1 mouse cellular context compared by ENCODE assay signal in the genomic region with DNA sequence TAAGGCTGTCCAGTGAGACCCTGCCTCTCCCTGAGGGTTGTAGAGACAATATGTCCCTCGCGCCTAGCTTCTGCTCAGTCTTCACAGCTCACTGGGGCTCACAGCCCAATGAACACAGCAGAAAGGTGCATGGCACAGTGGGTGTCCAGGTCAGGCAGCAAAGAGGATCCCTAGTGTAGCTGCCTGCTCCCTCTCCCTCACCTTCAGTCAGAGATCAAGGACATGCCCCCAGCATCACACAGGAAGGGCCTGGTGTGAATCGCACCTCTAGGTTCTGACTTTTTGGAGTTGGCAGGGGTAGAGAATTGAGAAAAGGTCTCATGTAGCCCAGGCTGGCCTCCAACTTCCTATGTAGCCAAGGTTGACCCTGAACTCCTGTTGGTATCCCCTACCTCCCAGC.
TF ChIP-seq lines count a peak whose summit lies in the region.

No protein-coding gene starts in this region.

TF ChIP-seq in ES-E14, 5 proteins besides CTCF, POLR2A, EP300 and RAD21 (continued from another document):
- no peak for TF ChIP-seq HCFC1 (IDR thresholded peaks at IDR 0.05; ENCODE audit: borderline replicate concordance, insufficient read depth, low read length)
